Mouse (Mus musculus) spleen, adult 2 months (tissue): Measurements from ENCODE around the gene Olfr64. TPM values are rescaled to one million over a fixed set of nuclear protein-coding genes. Genes with fewer than 3 reads are reported as not detected.

Experiments
- DNase-seq, 2 experiments: peaks; one replicate each; pipeline versions ENCODE4 v3.0.0 to v3.0.0-alpha.2; 2012 to 2021; ENCODE audit warnings: low spot score in 2 of 2, low read depth in 1 of 2
- H3K27ac ChIP-seq: fragments of 200-500 bp; 2 replicates; pipeline ENCODE4 v1.5.1; 2012; ENCODE audit warnings: low read length, inconsistent platforms; ENCODE audit not compliant: insufficient read depth
- H3K27me3 ChIP-seq: fragments of 200-500 bp; 2 replicates; pipeline ENCODE4 v1.6.1; 2012; ENCODE audit warnings: mild to moderate bottlenecking, moderate library complexity, low read length, inconsistent platforms; ENCODE audit not compliant: control insufficient read depth, insufficient read depth
- H3K36me3 ChIP-seq: fragments of 200-500 bp; 2 replicates; pipeline ENCODE4 v1.6.1; 2012; ENCODE audit warnings: mild to moderate bottlenecking, low read length, inconsistent platforms; ENCODE audit not compliant: control insufficient read depth, insufficient read depth
- H3K4me1 ChIP-seq: fragments of 200-500 bp; 2 replicates; pipeline ENCODE4 v1.6.1; 2011; ENCODE audit warnings: inconsistent platforms; ENCODE audit not compliant: control insufficient read depth, insufficient read depth, insufficient read length
- H3K4me3 ChIP-seq: fragments of 200-500 bp; 2 replicates; pipeline ENCODE4 v1.5.1; 2011; ENCODE audit warnings: mild to moderate bottlenecking, inconsistent platforms; ENCODE audit not compliant: insufficient read depth, insufficient read length; ENCODE audit errors: extremely low read depth
- CTCF ChIP-seq: fragments of 200-500 bp; IDR thresholded peaks from 2 replicates; pipeline ENCODE4 v1.5.1; 2011; ENCODE audit warnings: mild to moderate bottlenecking, inconsistent platforms; ENCODE audit not compliant: insufficient read depth, insufficient read length, insufficient replicate concordance; ENCODE audit errors: extremely low read depth
- POLR2A ChIP-seq: fragments of 200-500 bp; IDR thresholded peaks from 2 replicates; pipeline ENCODE4 v1.6.1; 2011; ENCODE audit warnings: low read depth, low read length, inconsistent platforms
- WGBS: fragments of 180-500 bp; shearing (Covaris S2); methylation state at CpG from one replicate; pipeline ENCODE4 v1.1.7; 2018; 5-methylcytosine and 5-hydroxymethylcytosine counted together
- polyA plus RNA-seq: library from polyadenylated mRNA; depleted of rRNA; stranded (reverse); fragments of >200 nt; gene quantifications from 2 replicates; pipeline ENCODE4 v1.2.3, GENCODE M21; 2012; rRNA removed

The Olfr64 gene
- not detected in 2 replicates for polyA plus RNA-seq

- TF ChIP-seq CTCF (no peak), POLR2A (no peak)
- no peaks in the 10 kb centered on the region for H3K27me3 ChIP-seq
- H3K4me1 ChIP-seq = no peaks in the 10 kb centered on the region
- WGBS = 85% methylated on average over 1 of the region's 1 CpGs
- H3K4me3 ChIP-seq = no peak within 1 kb of the TSS
- H3K36me3 ChIP-seq = no peaks in the 10 kb centered on the region
- DNase-seq = no peak
- H3K27ac ChIP-seq = no peak within 1 kb of the TSS
Observed at GRCm38 (mm10) chr7:103894385-103894784, at the start of gene Olfr64. Olfr64 (minus strand) TSS chr7:103894485.

- peak; percentile 19 to 28 for DNase-seq
- TF ChIP-seq CTCF (peak; percentile 64; the same call in 1 of the 2 replicates), POLR2A (no peak)
- Histone ChIP-seq H3K27me3 (no peaks in the 10 kb centered on the region), H3K4me1 (no peaks in the 10 kb centered on the region), H3K4me3 (no peak overlapping the region), H3K36me3 (no peaks in the 10 kb centered on the region), H3K27ac (no peak overlapping the region)
- 26% methylated on average over 2 of the region's 2 CpGs for WGBS
Observed at GRCm38 (mm10) chr7:103942730-103943129, 48.4 kb upstream of the Olfr64 start.

GRCm38 (mm10) chr7:103934264-103934663 is 40.0 kb upstream of the Olfr64 start, which contains the start of gene Olfr632:
Olfr632 (plus strand) TSS chr7:103934347.
- H3K4me1 ChIP-seq = no peaks in the 10 kb centered on the region
- DNase-seq = no peak
- H3K36me3 ChIP-seq = no peaks in the 10 kb centered on the region
- TF ChIP-seq CTCF (no peak), POLR2A (no peak)
- no peak within 1 kb of the TSS for H3K27ac ChIP-seq
- no peaks in the 10 kb centered on the region for H3K27me3 ChIP-seq
- WGBS = 73% methylated on average over 2 of the region's 2 CpGs
- H3K4me3 ChIP-seq = no peak within 1 kb of the TSS

GRCm38 (mm10) chr7:103928525-103928924 is 34.2 kb upstream of the Olfr64 start, which contains the start of gene Olfr631:
Olfr631 (plus strand) TSS chr7:103928825.
- TF ChIP-seq CTCF (no peak), POLR2A (no peak)
- Histone ChIP-seq H3K27me3 (no peaks in the 10 kb centered on the region), H3K4me3 (no peak within 1 kb of the TSS), H3K27ac (no peak within 1 kb of the TSS), H3K36me3 (no peaks in the 10 kb centered on the region), H3K4me1 (no peaks in the 10 kb centered on the region)
- DNase-seq = no peak

GRCm38 (mm10) chr7:103915338-103915737 is 21.1 kb upstream of the Olfr64 start:
- no peak for DNase-seq
- no peaks in the 10 kb centered on the region; the same call in 1 of the 2 replicates for H3K4me1 ChIP-seq
- H3K27me3 ChIP-seq = no peaks in the 10 kb centered on the region
- TF ChIP-seq CTCF (no peak), POLR2A (no peak)
- no peak overlapping the region for H3K4me3 ChIP-seq
- no peaks in the 10 kb centered on the region for H3K36me3 ChIP-seq
- H3K27ac ChIP-seq = no peak overlapping the region

- no peak overlapping the region for H3K27ac ChIP-seq
- no peak for DNase-seq
- 63% methylated on average over 8 of the region's 8 CpGs for WGBS
- TF ChIP-seq CTCF (no peak; the same call in 1 of the 2 replicates), POLR2A (no peak)
- no peaks in the 10 kb centered on the region for H3K36me3 ChIP-seq
- no peak overlapping the region for H3K4me3 ChIP-seq
- H3K4me1 ChIP-seq = no peaks in the 10 kb centered on the region; the same call in 1 of the 2 replicates
- H3K27me3 ChIP-seq = no peaks in the 10 kb centered on the region
Observed at GRCm38 (mm10) chr7:103912969-103913511, 18.8 kb upstream of the Olfr64 start.

- WGBS = 17% methylated on average over 3 of the region's 3 CpGs
- H3K27ac ChIP-seq = no peak overlapping the region
- no peak overlapping the region for H3K4me3 ChIP-seq
- no peaks in the 10 kb centered on the region for H3K36me3 ChIP-seq
- H3K4me1 ChIP-seq = no peaks in the 10 kb centered on the region; the same call in 1 of the 2 replicates
- no peak for TF ChIP-seq CTCF
- TF ChIP-seq POLR2A = no peak
- DNase-seq = no peak
- H3K27me3 ChIP-seq = no peaks in the 10 kb centered on the region
Observed at GRCm38 (mm10) chr7:103910047-103910446, 15.8 kb upstream of the Olfr64 start.
